ENCODE assay signal across 21 mouse cellular contexts in the genomic region with DNA sequence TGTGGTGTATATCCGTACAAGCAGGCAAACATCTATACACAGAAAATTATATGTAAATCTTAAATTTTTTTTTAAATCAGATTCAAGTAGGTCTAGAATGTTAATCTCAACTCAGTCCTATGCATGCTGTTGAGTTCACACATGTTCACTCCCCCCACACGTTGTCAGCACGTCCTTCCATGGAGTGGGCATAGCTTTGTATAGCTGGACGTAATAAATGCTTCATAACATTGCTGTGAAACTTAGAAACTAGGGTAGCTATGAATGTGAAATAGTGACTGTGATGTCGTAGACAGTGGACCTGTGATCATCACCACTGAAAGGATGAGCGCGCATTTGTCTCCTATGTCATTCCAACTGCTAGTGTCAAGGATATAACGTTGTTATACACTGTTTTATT.
DNase-seq lines count a peak whose midpoint lies in the region; ATAC-seq lines count a peak whose summit lies in the region.
"Had no signal": no experiment of that assay in that cellular context is flagged by ENCODE, and none has a peak within 500 bp of the region (broad histone marks: within the 10 kb centered on the region; RNA-seq: fewer than 3 reads in every experiment).

No protein-coding gene starts in this region.

- no peak overlapping the region for H3K27ac ChIP-seq in intestine, embryonic 14.5 days (ENCODE audit: low read depth)
- H3K27ac ChIP-seq in intestine, embryonic 15.5 days: no peak overlapping the region
- no peak overlapping the region for H3K27ac ChIP-seq in midbrain, embryonic 11.5 days (ENCODE audit: low read depth, low read length)
- no peak overlapping the region for H3K27ac ChIP-seq in midbrain, embryonic 15.5 days

- H3K4me1 ChIP-seq in intestine, embryonic 14.5 days (replicated peaks; ENCODE audit: control insufficient read depth, insufficient read depth, low read length): peaks cover 3% of the 10 kb centered on the region; the same call in 1 of the 2 replicates
- H3K4me1 ChIP-seq in intestine, embryonic 15.5 days (replicated peaks): peaks cover 3% of the 10 kb centered on the region
- H3K4me1 ChIP-seq in midbrain, embryonic 11.5 days (ENCODE audit: control insufficient read depth, insufficient read depth, low read length): peaks cover 8% of the 10 kb centered on the region
- peaks cover 4% of the 10 kb centered on the region; the same call in 1 of the 2 replicates for H3K4me1 ChIP-seq in midbrain, embryonic 15.5 days

- H3K9ac ChIP-seq in intestine, embryonic 14.5 days (ENCODE audit: low read length): no peak overlapping the region
- H3K9ac ChIP-seq in intestine, embryonic 15.5 days: no peak overlapping the region
- H3K9ac ChIP-seq in midbrain, embryonic 11.5 days (ENCODE audit: low read length): no peak overlapping the region
- H3K9ac ChIP-seq in midbrain, embryonic 15.5 days: no peak overlapping the region

- no peak overlapping the region for H3K4me3 ChIP-seq in intestine, embryonic 14.5 days (ENCODE audit: low read depth, low read length)
- no peak overlapping the region for H3K4me3 ChIP-seq in intestine, embryonic 15.5 days (replicated peaks)
- no peak overlapping the region for H3K4me3 ChIP-seq in midbrain, embryonic 11.5 days (ENCODE audit: low read depth, low read length)
- H3K4me3 ChIP-seq in midbrain, embryonic 15.5 days: no peak overlapping the region

- no peak overlapping the region for H3K4me2 ChIP-seq in intestine, embryonic 14.5 days (ENCODE audit: low read length)
- H3K4me2 ChIP-seq in intestine, embryonic 15.5 days (replicated peaks): no peak overlapping the region
- no peak overlapping the region for H3K4me2 ChIP-seq in midbrain, embryonic 11.5 days
- no peak overlapping the region for H3K4me2 ChIP-seq in midbrain, embryonic 15.5 days

- WGBS in intestine, embryonic 14.5 days: 85% methylated on average over 8 of the region's 8 CpGs
- WGBS in intestine, embryonic 15.5 days: 90% methylated on average over 8 of the region's 8 CpGs
- 89% methylated on average over 8 of the region's 8 CpGs for WGBS in midbrain, embryonic 11.5 days
- 92% methylated on average over 8 of the region's 8 CpGs for WGBS in midbrain, embryonic 15.5 days

- DNase-seq in heart, adult 11 months: peak; percentile 72
- DNase-seq in heart, adult 8-10 months (ENCODE audit: low spot score): no peak
- DNase-seq in intestine, embryonic 14.5 days (ENCODE audit: low spot score): peak; percentile 27
- DNase-seq in midbrain, embryonic 11.5 days (ENCODE audit: low spot score, missing footprints): peak; percentile 69
- DNase-seq: adrenal gland, adult 2 months; adrenal gland, adult 8-10 months; adrenal gland, postnatal 10 days; adrenal gland, postnatal 14 days; adrenal gland, postnatal 25 days; adrenal gland, postnatal 36 days; B cell, adult 2 months; cerebellum, adult 11 months; cerebellum, adult 11-12 months; cerebellum, adult 18-20 months had no signal

- no peaks in the 10 kb centered on the region for H3K9me3 ChIP-seq in intestine, embryonic 14.5 days (ENCODE audit: control insufficient read depth, low read length)
- H3K9me3 ChIP-seq in intestine, embryonic 15.5 days: no peaks in the 10 kb centered on the region
- no peaks in the 10 kb centered on the region for H3K9me3 ChIP-seq in midbrain, embryonic 11.5 days (ENCODE audit: control insufficient read depth, low read length)
- H3K9me3 ChIP-seq in midbrain, embryonic 15.5 days: no peaks in the 10 kb centered on the region

- H3K27me3 ChIP-seq in intestine, embryonic 14.5 days (replicated peaks; ENCODE audit: control insufficient read depth, insufficient read depth, low read length): no peaks in the 10 kb centered on the region
- no peaks in the 10 kb centered on the region for H3K27me3 ChIP-seq in intestine, embryonic 15.5 days (replicated peaks)
- H3K27me3 ChIP-seq in midbrain, embryonic 11.5 days (ENCODE audit: control insufficient read depth, insufficient read depth, low read length): no peaks in the 10 kb centered on the region
- H3K27me3 ChIP-seq in midbrain, embryonic 15.5 days (replicated peaks): no peaks in the 10 kb centered on the region
- H3K27me3 ChIP-seq: CH12.LX, Patski had no signal

- no peak for ATAC-seq in intestine, embryonic 14.5 days (replicated peaks; ENCODE audit: low FRiP score, low TSS enrichment, low read depth)
- no peak for ATAC-seq in intestine, embryonic 15.5 days
- ATAC-seq in midbrain, embryonic 11.5 days (ENCODE audit: low FRiP score): no peak
- no peak for ATAC-seq in midbrain, embryonic 15.5 days (replicated peaks)
- ATAC-seq: activated CD4-positive, CD25-positive, alpha-beta regulatory T cell, adult 4 months; CD4-positive, CD25-positive, alpha-beta regulatory T cell, adult 4 months; Patski had no signal

- H3K36me3 ChIP-seq in intestine, embryonic 14.5 days (ENCODE audit: control insufficient read depth, insufficient read depth, low read length): no peaks in the 10 kb centered on the region
- H3K36me3 ChIP-seq in intestine, embryonic 15.5 days: no peaks in the 10 kb centered on the region
- no peaks in the 10 kb centered on the region for H3K36me3 ChIP-seq in midbrain, embryonic 11.5 days (ENCODE audit: control insufficient read depth, insufficient read depth, low read length)
- H3K36me3 ChIP-seq in midbrain, embryonic 15.5 days (replicated peaks): no peaks in the 10 kb centered on the region
- H3K36me3 ChIP-seq: G1E had no signal
